Comparison of ENCODE assay signal across 17 mouse cellular contexts in genomic region chr1:19211546-19212154, GRCm38 (mm10). TPM values are rescaled to one million over a fixed set of nuclear protein-coding genes. Genes with fewer than 3 reads are reported as not detected.
DNase-seq lines count a peak whose midpoint lies in the region; ATAC-seq lines count a peak whose summit lies in the region.
"Had no signal": no experiment of that assay in that cellular context is flagged by ENCODE, and none has a peak within 500 bp of the region (broad histone marks: within the 10 kb centered on the region; RNA-seq: fewer than 3 reads in every experiment).

No protein-coding gene starts in this region.

- no peaks in the 10 kb centered on the region for H3K36me3 ChIP-seq in forebrain, embryonic 14.5 days (ENCODE audit: control insufficient read depth, insufficient read depth, low read length)
- no peaks in the 10 kb centered on the region for H3K36me3 ChIP-seq in forebrain, embryonic 12.5 days (replicated peaks)
- no peaks in the 10 kb centered on the region for H3K36me3 ChIP-seq in hindbrain, embryonic 15.5 days
- no peaks in the 10 kb centered on the region for H3K36me3 ChIP-seq in midbrain, embryonic 11.5 days (ENCODE audit: control insufficient read depth, insufficient read depth, low read length)

- under 1% methylated on average over 15 of the region's 15 CpGs for WGBS in forebrain, embryonic 14.5 days
- WGBS in forebrain, embryonic 12.5 days = under 1% methylated on average over 15 of the region's 15 CpGs
- WGBS in hindbrain, embryonic 15.5 days = 2% methylated on average over 15 of the region's 15 CpGs
- 0% methylated on average over 15 of the region's 15 CpGs for WGBS in midbrain, embryonic 11.5 days

- no peak for ATAC-seq in forebrain, embryonic 14.5 days
- ATAC-seq in forebrain, embryonic 12.5 days (ENCODE audit: low FRiP score) = no peak
- ATAC-seq in hindbrain, embryonic 15.5 days (ENCODE audit: low FRiP score, low read depth) = no peak
- no peak for ATAC-seq in midbrain, embryonic 11.5 days (ENCODE audit: low FRiP score)

- no peaks in the 10 kb centered on the region for H3K4me1 ChIP-seq in forebrain, embryonic 14.5 days (ENCODE audit: control insufficient read depth, insufficient read depth, low read length)
- no peaks in the 10 kb centered on the region for H3K4me1 ChIP-seq in forebrain, embryonic 12.5 days
- peaks cover 8% of the 10 kb centered on the region; the same call in 1 of the 2 replicates for H3K4me1 ChIP-seq in hindbrain, embryonic 15.5 days (replicated peaks)
- peaks cover 5% of the 10 kb centered on the region; the same call in 1 of the 2 replicates for H3K4me1 ChIP-seq in midbrain, embryonic 11.5 days (ENCODE audit: control insufficient read depth, insufficient read depth, low read length)

- no peak overlapping the region for H3K9ac ChIP-seq in forebrain, embryonic 14.5 days (ENCODE audit: low read length)
- no peak overlapping the region for H3K9ac ChIP-seq in forebrain, embryonic 12.5 days
- 0 out of 2 replicates have a peak overlapping the region, but pooled peaks have one; percentile 10 for H3K9ac ChIP-seq in hindbrain, embryonic 15.5 days
- H3K9ac ChIP-seq in midbrain, embryonic 11.5 days (ENCODE audit: low read length) = peak overlapping the region; percentile 1; the same call in 1 of the 2 replicates
- H3K9ac ChIP-seq: liver, embryonic 14.5 days had no signal

- peak; percentile 16 for DNase-seq in forebrain, embryonic 14.5 days (ENCODE audit: low spot score)
- peak; percentile 95 for DNase-seq in midbrain, embryonic 11.5 days (ENCODE audit: low spot score, missing footprints)
- peak; percentile 66 for DNase-seq in retina, postnatal 1 day
- DNase-seq in spleen, postnatal 36 days (ENCODE audit: low spot score in 2 of 2) = no peak
- DNase-seq in Muller cell, postnatal 12 days (ENCODE audit: inconsistent ontology term) = no peak
- no peak for DNase-seq in gastrocnemius, postnatal 25 days
- DNase-seq: adrenal gland, postnatal 14 days; B cell, adult 2 months; cerebellum, adult 9-11 months; heart, adult 2 months; layer of hippocampus, adult 9-11 months; thymus, postnatal 4 days had no signal

- H3K4me3 ChIP-seq in forebrain, embryonic 14.5 days (ENCODE audit: low read depth, low read length) = no peak overlapping the region
- H3K4me3 ChIP-seq in forebrain, embryonic 12.5 days (replicated peaks) = no peak overlapping the region; the same call in 1 of the 2 replicates
- H3K4me3 ChIP-seq in hindbrain, embryonic 15.5 days = peak overlapping the region; percentile 31
- H3K4me3 ChIP-seq in midbrain, embryonic 11.5 days (ENCODE audit: low read depth, low read length) = peak overlapping the region; percentile 5; the same call in 1 of the 2 replicates
- H3K4me3 ChIP-seq: heart, adult 2 months; megakaryocyte, embryonic 14.5 days had no signal

- H3K27ac ChIP-seq in forebrain, embryonic 14.5 days (ENCODE audit: low read depth, low read length) = no peak overlapping the region
- H3K27ac ChIP-seq in forebrain, embryonic 12.5 days = no peak overlapping the region
- peak overlapping the region; percentile 18 for H3K27ac ChIP-seq in hindbrain, embryonic 15.5 days (replicated peaks)
- no peak overlapping the region for H3K27ac ChIP-seq in midbrain, embryonic 11.5 days (ENCODE audit: low read depth, low read length)
- H3K27ac ChIP-seq: heart, adult 2 months; liver, embryonic 14.5 days had no signal

- H3K9me3 ChIP-seq in forebrain, embryonic 14.5 days (replicated peaks; ENCODE audit: control insufficient read depth, low read length) = no peaks in the 10 kb centered on the region
- H3K9me3 ChIP-seq in forebrain, embryonic 12.5 days = no peaks in the 10 kb centered on the region
- no peaks in the 10 kb centered on the region for H3K9me3 ChIP-seq in hindbrain, embryonic 15.5 days
- H3K9me3 ChIP-seq in midbrain, embryonic 11.5 days (ENCODE audit: control insufficient read depth, low read length) = no peaks in the 10 kb centered on the region

- H3K27me3 ChIP-seq in forebrain, embryonic 14.5 days (replicated peaks; ENCODE audit: control insufficient read depth, insufficient read depth, low read length) = peaks cover 75% of the 10 kb centered on the region
- H3K27me3 ChIP-seq in forebrain, embryonic 12.5 days = peaks cover 87% of the 10 kb centered on the region
- peaks cover 68% of the 10 kb centered on the region for H3K27me3 ChIP-seq in hindbrain, embryonic 15.5 days
- H3K27me3 ChIP-seq in midbrain, embryonic 11.5 days (ENCODE audit: control insufficient read depth, insufficient read depth, low read length) = peaks cover 89% of the 10 kb centered on the region

- H3K4me2 ChIP-seq in forebrain, embryonic 14.5 days (ENCODE audit: low read length) = no peak overlapping the region
- H3K4me2 ChIP-seq in forebrain, embryonic 12.5 days = no peak overlapping the region
- H3K4me2 ChIP-seq in hindbrain, embryonic 15.5 days = peak overlapping the region; percentile 24; the same call in 1 of the 2 replicates
- H3K4me2 ChIP-seq in midbrain, embryonic 11.5 days = no peak overlapping the region

RNA-seq across cellular contexts. Expression of gene Tfap2b, which starts 2.9 kb away (rescaled TPM):
- polyA plus RNA-seq in forebrain, embryonic 14.5 days (2014; fragmentation: Nextera tagmentation; extraction: Ambion mirVana) = 0.60 and 1.5 TPM in 2 replicates
- polyA plus RNA-seq in forebrain, embryonic 12.5 days (2016; fragmentation: Nextera tagmentation; extraction: Ambion mirVana) = 11.3 and 21.0 TPM in 2 replicates
- polyA plus RNA-seq in hindbrain, embryonic 15.5 days (2015; fragmentation: Nextera tagmentation; extraction: Ambion mirVana) = 65.6 and 78.3 TPM in 2 replicates
- 34.0 and 37.0 TPM in 2 replicates for polyA plus RNA-seq in midbrain, embryonic 11.5 days (2014; fragmentation: Nextera tagmentation; extraction: Ambion mirVana)
- total RNA-seq in gastrocnemius, postnatal 25 days (2021) = not detected
- total RNA-seq: heart, adult 2 months; hematopoietic stem cell, adult 5-6 weeks had no signal

Comparison
In these comparisons a context has a peak if more than half of its experiments do, and no peak if none do; other contexts are left out.
1. DNase-seq: peak in forebrain, embryonic 14.5 days (single experiment), midbrain, embryonic 11.5 days (single experiment) and retina, postnatal 1 day (single experiment); none in spleen, postnatal 36 days (0 of 2), Muller cell, postnatal 12 days (single experiment) and gastrocnemius, postnatal 25 days (single experiment).
2. H3K4me3 ChIP-seq: peak in hindbrain, embryonic 15.5 days (single experiment) and midbrain, embryonic 11.5 days (single experiment); none in forebrain, embryonic 14.5 days (single experiment) and forebrain, embryonic 12.5 days (single experiment).
3. H3K9ac ChIP-seq: peak in hindbrain, embryonic 15.5 days (single experiment) and midbrain, embryonic 11.5 days (single experiment); none in forebrain, embryonic 14.5 days (single experiment) and forebrain, embryonic 12.5 days (single experiment).